Mouse (Mus musculus): ENCODE data around the gene Slc35g2. TPM values are rescaled to one million over a fixed set of nuclear protein-coding genes. Genes with fewer than 3 reads are reported as not detected.

The Slc35g2 gene
- polyA plus RNA-seq, 1 experiment from 2014 or later: 7.5 TPM

- H3K4me2 ChIP-seq: no peak overlapping the region
- no peaks in the 10 kb centered on the region for H3K9me3 ChIP-seq
- no peak overlapping the region for H3K27ac ChIP-seq
- peaks cover 7% of the 10 kb centered on the region for H3K4me1 ChIP-seq
- H3K4me3 ChIP-seq (replicated peaks): no peak overlapping the region
- no peak overlapping the region for H3K9ac ChIP-seq
- WGBS: 92% methylated on average over 2 of the region's 2 CpGs
- H3K27me3 ChIP-seq (replicated peaks): no peaks in the 10 kb centered on the region
- no peak for ATAC-seq (ENCODE audit: insufficient read depth, low FRiP score, low read depth)
- H3K36me3 ChIP-seq: no peaks in the 10 kb centered on the region
These were observed 22.6 kb downstream of the Slc35g2 start for GRCm38 (mm10) chr9:100548313-100548712.

GRCm38 (mm10) chr9:100546594-100546910 is 24.3 kb downstream of the Slc35g2 start:
- Histone ChIP-seq H3K27ac (peak overlapping the region; percentile 84), H3K4me2 (peak overlapping the region; percentile 78), H3K36me3 (no peaks in the 10 kb centered on the region), H3K4me3 (replicated peaks) (peak overlapping the region; percentile 87), H3K9ac (peak overlapping the region; percentile 50), H3K9me3 (no peaks in the 10 kb centered on the region), H3K4me1 (peaks cover 7% of the 10 kb centered on the region), H3K27me3 (replicated peaks) (no peaks in the 10 kb centered on the region)
- WGBS: 10% methylated on average over 9 of the region's 9 CpGs
- 0 out of 2 replicates have a peak, but pooled peaks have one; percentile 21 for ATAC-seq (ENCODE audit: insufficient read depth, low FRiP score, low read depth)

- peak; percentile 99 for ATAC-seq (ENCODE audit: insufficient read depth, low FRiP score, low read depth)
- Histone ChIP-seq H3K4me2 (peak within 1 kb of the TSS; percentile 78), H3K27ac (peak within 1 kb of the TSS; percentile 88), H3K27me3 (replicated peaks) (no peaks in the 10 kb centered on the region), H3K9ac (peak within 1 kb of the TSS; percentile 83), H3K36me3 (no peaks in the 10 kb centered on the region), H3K4me3 (replicated peaks) (peak within 1 kb of the TSS; percentile 87), H3K9me3 (no peaks in the 10 kb centered on the region), H3K4me1 (peaks cover 7% of the 10 kb centered on the region)
- under 1% methylated on average over 88 of the region's 93 CpGs for WGBS
These were observed 24.9 kb downstream of the Slc35g2 start, which contains the start of gene Nck1 for GRCm38 (mm10) chr9:100545715-100546593. Nck1 (minus strand) TSS chr9:100546134.

- Histone ChIP-seq H3K9ac (peak overlapping the region; percentile 83), H3K4me2 (peak overlapping the region; percentile 66), H3K27ac (peak overlapping the region; percentile 88), H3K4me3 (replicated peaks) (peak overlapping the region; percentile 87), H3K27me3 (replicated peaks) (no peaks in the 10 kb centered on the region), H3K4me1 (peaks cover 7% of the 10 kb centered on the region), H3K36me3 (no peaks in the 10 kb centered on the region), H3K9me3 (no peaks in the 10 kb centered on the region)
- 1% methylated on average over 38 of the region's 38 CpGs for WGBS
- ATAC-seq (ENCODE audit: insufficient read depth, low FRiP score, low read depth): no peak; the same call in 1 of the 2 replicates
These were observed 25.8 kb downstream of the Slc35g2 start for GRCm38 (mm10) chr9:100544948-100545714.

- no peak; the same call in 1 of the 2 replicates for ATAC-seq (ENCODE audit: insufficient read depth, low FRiP score, low read depth)
- Histone ChIP-seq H3K36me3 (no peaks in the 10 kb centered on the region), H3K4me2 (no peak overlapping the region), H3K27me3 (replicated peaks) (no peaks in the 10 kb centered on the region), H3K27ac (no peak overlapping the region), H3K9me3 (no peaks in the 10 kb centered on the region), H3K4me1 (no peaks in the 10 kb centered on the region), H3K4me3 (replicated peaks) (no peak overlapping the region), H3K9ac (no peak overlapping the region)
- 86% methylated on average over 2 of the region's 2 CpGs for WGBS
These were observed 35.1 kb downstream of the Slc35g2 start for GRCm38 (mm10) chr9:100535618-100536262.

- no peak for ATAC-seq (ENCODE audit: insufficient read depth, low FRiP score, low read depth)
- Histone ChIP-seq H3K36me3 (no peaks in the 10 kb centered on the region), H3K27ac (no peak overlapping the region), H3K4me3 (replicated peaks) (no peak overlapping the region), H3K9me3 (no peaks in the 10 kb centered on the region), H3K4me2 (no peak overlapping the region), H3K9ac (no peak overlapping the region), H3K27me3 (replicated peaks) (no peaks in the 10 kb centered on the region), H3K4me1 (no peaks in the 10 kb centered on the region)
- WGBS: 87% methylated on average over 3 of the region's 3 CpGs
These were observed 36.2 kb downstream of the Slc35g2 start for GRCm38 (mm10) chr9:100534686-100535085.

GRCm38 (mm10) chr9:100532847-100533505 is 37.9 kb downstream of the Slc35g2 start:
- no peak overlapping the region for H3K4me3 ChIP-seq (replicated peaks)
- H3K36me3 ChIP-seq: no peaks in the 10 kb centered on the region
- ATAC-seq (ENCODE audit: insufficient read depth, low FRiP score, low read depth): no peak
- 55% methylated on average over 3 of the region's 3 CpGs for WGBS
- H3K4me2 ChIP-seq: no peak overlapping the region
- no peak overlapping the region for H3K27ac ChIP-seq
- no peak overlapping the region for H3K9ac ChIP-seq
- no peaks in the 10 kb centered on the region for H3K9me3 ChIP-seq
- no peaks in the 10 kb centered on the region for H3K4me1 ChIP-seq
- H3K27me3 ChIP-seq (replicated peaks): no peaks in the 10 kb centered on the region

GRCm38 (mm10) chr9:100531296-100531695 is 39.6 kb downstream of the Slc35g2 start:
- H3K27ac ChIP-seq: no peak overlapping the region
- H3K27me3 ChIP-seq (replicated peaks): no peaks in the 10 kb centered on the region
- WGBS: 68% methylated on average over 1 of the region's 1 CpGs
- no peaks in the 10 kb centered on the region for H3K36me3 ChIP-seq
- no peak for ATAC-seq (ENCODE audit: insufficient read depth, low FRiP score, low read depth)
- no peaks in the 10 kb centered on the region for H3K4me1 ChIP-seq
- H3K4me3 ChIP-seq (replicated peaks): no peak overlapping the region
- H3K4me2 ChIP-seq: no peak overlapping the region
- no peak overlapping the region for H3K9ac ChIP-seq
- H3K9me3 ChIP-seq: no peaks in the 10 kb centered on the region

GRCm38 (mm10) chr9:100525225-100525624 is 45.7 kb downstream of the Slc35g2 start:
- Histone ChIP-seq H3K9ac (no peak overlapping the region), H3K4me1 (no peaks in the 10 kb centered on the region), H3K27ac (no peak overlapping the region), H3K4me2 (no peak overlapping the region), H3K9me3 (no peaks in the 10 kb centered on the region), H3K27me3 (replicated peaks) (no peaks in the 10 kb centered on the region), H3K4me3 (replicated peaks) (no peak overlapping the region), H3K36me3 (no peaks in the 10 kb centered on the region)
- ATAC-seq (ENCODE audit: insufficient read depth, low FRiP score, low read depth): no peak
- 81% methylated on average over 2 of the region's 2 CpGs for WGBS

GRCm38 (mm10) chr9:100522029-100522428 is 48.9 kb downstream of the Slc35g2 start:
- Histone ChIP-seq H3K27ac (no peak overlapping the region), H3K27me3 (replicated peaks) (no peaks in the 10 kb centered on the region), H3K4me3 (replicated peaks) (no peak overlapping the region), H3K4me1 (no peaks in the 10 kb centered on the region), H3K9ac (no peak overlapping the region), H3K4me2 (no peak overlapping the region), H3K9me3 (no peaks in the 10 kb centered on the region), H3K36me3 (no peaks in the 10 kb centered on the region)
- no peak for ATAC-seq (ENCODE audit: insufficient read depth, low FRiP score, low read depth)
- WGBS: 63% methylated on average over 2 of the region's 2 CpGs

GRCm38 (mm10) chr9:100520586-100520985 is 50.3 kb downstream of the Slc35g2 start:
- H3K9me3 ChIP-seq: no peaks in the 10 kb centered on the region
- H3K4me2 ChIP-seq: no peak overlapping the region
- H3K36me3 ChIP-seq: no peaks in the 10 kb centered on the region
- H3K27me3 ChIP-seq (replicated peaks): no peaks in the 10 kb centered on the region
- no peak for ATAC-seq (ENCODE audit: insufficient read depth, low FRiP score, low read depth)
- H3K9ac ChIP-seq: no peak overlapping the region
- H3K27ac ChIP-seq: no peak overlapping the region
- H3K4me3 ChIP-seq (replicated peaks): no peak overlapping the region
- H3K4me1 ChIP-seq: no peaks in the 10 kb centered on the region
- 3% methylated on average over 2 of the region's 2 CpGs for WGBS

Measured in stomach, embryonic 15.5 days (tissue).